Mouse (Mus musculus) left cerebral cortex, postnatal 25 days (tissue): ENCODE results near the gene Uchl4. TPM values are rescaled to one million over a fixed set of nuclear protein-coding genes. Genes with fewer than 3 reads are reported as not detected.

Experiments
- DNase-seq, 2 experiments: peaks; one replicate each; pipeline ENCODE4 v3.0.0; 2022; ENCODE audit warnings: low spot score in 2 of 2, mixed read lengths in 1 of 2
- intact Hi-C: fragments of 180-260 bp; cut with DNase I; formaldehyde crosslinking; loops from one replicate; pipeline ENCODE4 v1.15.1; 2025
- total RNA-seq, 2 experiments: library from RNA; stranded (reverse); gene quantifications; 2 replicates each; pipeline ENCODE4 v1.2.3; 2021

Uchl4 gene
- total RNA-seq, 2 experiments from 2014 or later: 2.1 to 4.6 TPM

DNA sequence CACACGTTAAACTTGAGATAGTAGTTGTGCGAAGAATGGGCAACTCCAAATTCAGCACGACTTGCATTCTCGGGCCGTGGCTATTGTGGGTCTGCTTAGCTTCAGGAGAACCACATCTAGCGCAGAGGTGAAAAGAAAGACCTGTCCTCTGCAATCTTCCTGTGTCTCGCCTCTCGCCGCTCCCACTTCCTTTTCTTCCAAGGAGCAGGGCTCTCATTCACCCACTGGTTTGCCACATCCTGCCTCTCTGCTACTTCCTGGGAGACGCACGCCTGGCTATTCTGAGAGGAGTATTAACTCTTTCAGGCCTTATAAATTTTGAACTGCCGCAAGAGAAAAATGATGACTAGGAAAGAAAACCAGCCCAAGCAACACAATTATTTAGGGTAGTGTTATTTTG lies 7.3 kb upstream of the Uchl4 start:
- DNase-seq: peak in 1 of 2 experiments; percentile 20
- intact Hi-C loops: no loop called here

DNA sequence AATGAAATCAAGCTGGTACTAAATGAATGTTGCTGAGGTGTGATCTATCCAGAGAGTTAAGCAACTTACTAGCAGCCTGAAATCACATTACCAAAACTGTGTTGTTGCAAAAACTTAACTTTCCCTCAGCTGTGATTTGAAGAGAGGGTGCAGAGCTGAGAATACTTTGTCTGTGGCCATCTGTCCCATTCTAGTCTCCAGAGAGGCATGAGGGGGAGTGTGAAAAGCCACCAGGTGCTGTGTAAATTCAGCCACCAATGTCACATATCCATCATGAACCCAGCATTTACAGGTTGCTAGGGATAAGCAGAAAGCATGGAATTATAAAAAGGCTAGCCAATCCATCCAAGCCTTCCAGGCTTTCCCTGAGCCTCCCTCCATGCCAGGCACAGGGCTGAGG lies 6.0 kb upstream of the Uchl4 start:
- peak; percentile 25 to 81 for DNase-seq
- intact Hi-C loops: no loop called here

GRCm38 (mm10) chr9:64231171-64231570 lies 3.8 kb upstream of the Uchl4 start:
- DNase-seq: peak; percentile 22 to 59
- intact Hi-C loops: no loop called here

GRCm38 (mm10) chr9:64231674-64232073 lies 3.3 kb upstream of the Uchl4 start:
- peak; percentile 15 to 58 for DNase-seq
- intact Hi-C loops: no loop called here

DNA sequence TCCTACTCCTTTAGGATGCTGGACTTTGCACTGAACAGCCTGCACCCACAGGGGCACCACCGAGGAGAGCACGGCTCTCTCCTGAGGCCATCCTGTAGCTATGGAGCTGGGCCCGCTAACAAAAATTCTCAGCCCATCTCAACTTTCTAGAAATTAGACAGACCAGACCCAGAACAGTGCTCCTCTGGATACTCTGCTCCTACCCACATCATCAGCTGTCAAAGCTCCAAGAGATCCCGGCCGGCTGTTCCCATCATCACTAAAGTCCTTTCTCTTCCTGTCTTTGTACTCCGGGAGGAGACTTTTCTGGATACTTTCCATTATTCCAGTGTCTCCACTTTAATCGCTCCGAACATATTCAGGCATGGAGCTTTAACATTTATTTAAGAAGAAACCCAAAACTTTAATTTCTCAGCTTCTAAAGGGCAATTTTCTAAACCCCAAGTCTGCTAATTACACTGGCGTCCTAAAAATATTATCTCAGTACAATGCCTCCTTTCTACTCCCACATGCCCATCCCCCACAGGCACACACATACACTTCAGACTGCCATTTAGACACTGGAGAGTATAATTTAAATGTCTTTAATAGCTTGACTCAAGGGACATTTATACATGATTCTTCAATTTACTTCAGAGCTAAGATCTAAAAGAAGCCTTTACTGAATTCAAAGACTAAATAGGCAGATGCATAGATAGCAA lies 2.6 kb upstream of the Uchl4 start:
- intact Hi-C loops: no loop called here
- peak; percentile 14 to 16 for DNase-seq

- intact Hi-C loops: no loop called here
- no peak for DNase-seq
Observed at GRCm38 (mm10) chr9:64233656-64234055, 1.3 kb upstream of the Uchl4 start.

- DNase-seq: no peak
- intact Hi-C loops: no loop called here
Observed at GRCm38 (mm10) chr9:64236056-64236455, 1.1 kb downstream of the Uchl4 start.

GRCm38 (mm10) chr9:64240116-64240515 lies 5.1 kb downstream of the Uchl4 start:
- intact Hi-C loops: no loop called here
- DNase-seq: no peak

DNA sequence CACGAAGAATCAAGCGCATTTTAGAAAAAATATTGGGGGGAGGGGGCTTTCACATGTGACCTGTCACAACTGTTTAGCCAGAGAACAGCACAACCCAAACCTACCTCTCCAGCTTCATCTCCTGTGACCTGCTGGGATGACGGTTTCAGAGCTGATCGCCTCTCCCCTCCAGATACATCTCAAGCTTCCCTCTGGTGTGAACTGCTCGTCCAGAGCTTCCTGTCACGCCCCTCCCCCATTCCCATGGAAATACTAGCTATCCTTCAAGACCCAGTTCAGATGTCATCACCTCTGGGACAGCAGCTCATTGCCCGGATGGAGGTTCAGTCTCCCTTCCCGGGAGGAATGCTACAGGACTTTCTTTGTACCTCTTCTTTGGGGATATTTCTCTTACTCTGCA lies 5.7 kb downstream of the Uchl4 start:
- intact Hi-C loops: no loop called here
- no peak for DNase-seq

DNA sequence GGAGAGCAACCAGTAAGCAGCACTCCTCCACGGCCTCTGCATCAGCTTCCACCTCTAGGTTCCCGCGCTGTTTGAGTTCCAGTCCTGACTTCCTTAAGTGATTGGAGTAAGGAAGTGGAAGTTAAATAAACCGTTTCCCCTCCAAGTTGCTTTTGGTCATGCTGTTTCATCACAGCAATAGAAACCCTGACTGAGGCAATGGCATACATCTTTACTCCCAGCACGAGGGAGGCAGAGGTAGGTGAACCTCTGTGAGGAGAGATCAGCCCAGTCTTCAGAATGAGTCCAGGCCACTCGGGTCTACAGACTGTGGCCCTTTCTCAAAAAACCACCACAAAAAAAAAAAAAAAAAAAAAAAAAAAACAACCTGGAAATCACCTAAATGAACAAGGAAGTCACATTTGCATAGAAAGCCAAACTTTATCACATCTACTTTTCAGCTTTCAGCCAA lies 7.4 kb downstream of the Uchl4 start:
- intact Hi-C loops: no loop called here
- DNase-seq: no peak

DNA sequence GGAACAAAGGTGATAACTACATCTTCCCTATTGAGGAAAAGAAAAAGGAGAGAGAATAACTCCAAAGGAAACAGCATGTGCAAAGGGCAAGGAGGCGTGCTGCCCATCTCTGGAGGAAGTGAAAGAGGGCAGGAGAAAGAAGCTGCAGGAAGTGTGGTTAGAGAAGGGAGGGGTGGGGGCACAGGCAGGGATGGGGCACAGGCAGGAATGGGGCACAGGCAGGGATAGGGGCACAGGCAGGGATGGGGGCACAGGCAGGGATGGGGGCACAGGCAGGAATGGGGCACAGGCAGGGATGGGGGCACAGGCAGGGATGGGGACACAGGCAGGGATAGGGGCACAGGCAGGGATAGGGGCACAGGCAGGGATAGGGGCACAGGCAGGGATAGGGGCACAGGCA lies 14.4 kb downstream of the Uchl4 start:
- intact Hi-C loops: no loop called here
- no peak for DNase-seq

DNA sequence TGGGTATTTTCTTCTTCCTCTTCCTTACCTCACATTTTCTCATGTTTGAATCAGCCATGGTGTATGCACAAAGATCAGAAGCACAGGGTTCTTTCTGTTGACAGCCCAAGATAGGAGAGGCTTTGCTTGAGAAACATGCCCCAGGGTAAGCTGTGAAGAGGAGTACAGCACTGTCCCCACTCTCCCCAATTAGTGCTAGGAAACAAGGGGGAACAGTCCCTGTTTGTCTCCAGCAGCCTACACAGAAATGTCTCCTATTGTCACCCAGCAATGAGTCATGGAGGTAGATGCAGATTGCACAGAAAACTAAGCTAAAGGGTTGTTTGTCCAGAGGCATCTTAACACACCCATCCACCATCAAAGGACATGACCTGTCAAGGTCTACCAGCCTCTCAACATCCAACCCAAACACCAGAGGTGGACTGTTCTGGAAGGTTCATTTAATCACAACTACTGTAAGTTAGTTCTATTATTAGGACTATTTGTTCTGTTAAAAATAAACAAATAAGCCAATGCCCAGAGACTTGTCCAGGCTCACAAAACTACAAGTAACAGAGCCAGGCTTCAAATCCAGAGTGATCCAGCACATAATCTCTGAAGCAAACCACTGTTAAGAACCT lies 15.2 kb downstream of the Uchl4 start:
- no peak for DNase-seq
- intact Hi-C loops: no loop called here

- peak in 1 of 2 experiments; percentile 22 for DNase-seq
- intact Hi-C loops: loop anchor here (1.0 to 2.0 kb wide), 2 partner anchors 30 to 73 kb away; partner anchors contain the start of gene Snapc5
Observed at GRCm38 (mm10) chr9:64252591-64253020, 17.6 kb downstream of the Uchl4 start.

- DNase-seq: peak; percentile 99 to 100
- intact Hi-C loops: loop anchor here (1.0 to 2.0 kb wide), 2 partner anchors 30 to 74 kb away; partner anchors contain the start of gene Snapc5
Observed at GRCm38 (mm10) chr9:64253021-64253904, 18.3 kb downstream of the Uchl4 start, which contains the start of gene Map2k1. TSS of gene Map2k1 (minus strand) at chr9:64253631.

DNA sequence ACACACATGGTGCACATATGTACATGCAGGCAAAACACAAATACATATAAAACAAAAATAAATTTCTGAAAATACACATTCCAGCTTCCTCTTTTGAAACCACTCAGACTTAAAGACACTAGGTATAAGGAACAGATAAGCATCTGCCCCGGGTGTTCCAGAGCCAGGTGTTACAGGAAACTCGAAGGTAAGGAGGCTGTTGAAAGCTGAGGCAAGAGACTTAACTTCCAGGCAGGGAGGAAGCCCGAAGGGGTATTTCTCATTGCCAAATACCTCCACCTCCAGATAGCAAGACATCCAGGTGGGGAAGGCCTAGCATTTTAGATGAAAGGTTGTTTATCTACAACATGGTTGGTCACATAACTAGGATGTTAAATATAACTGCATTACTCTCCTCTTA lies 20.4 kb downstream of the Uchl4 start:
- intact Hi-C loops: no loop called here
- no peak for DNase-seq

DNA sequence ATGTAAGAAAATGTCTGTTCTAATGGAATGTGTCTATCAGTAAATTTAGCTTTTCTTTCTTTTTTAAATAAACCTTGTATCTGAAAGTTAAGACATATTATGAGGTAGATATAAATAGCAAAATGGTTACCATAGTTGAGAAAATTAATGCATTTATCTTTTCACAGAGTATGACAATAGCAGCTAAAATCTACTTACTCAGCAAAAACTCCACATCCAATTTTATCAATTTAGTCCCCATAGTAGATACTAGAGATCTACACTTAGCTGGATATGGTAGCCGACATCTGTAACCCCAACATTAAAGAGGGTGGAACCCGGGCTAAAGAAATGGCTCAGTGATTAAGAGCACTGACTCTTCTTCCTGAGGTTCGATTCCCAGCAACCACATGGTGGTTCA lies 21.2 kb downstream of the Uchl4 start:
- intact Hi-C loops: no loop called here
- DNase-seq: no peak

GRCm38 (mm10) chr9:64259906-64260305 lies 24.9 kb downstream of the Uchl4 start:
- intact Hi-C loops: no loop called here
- DNase-seq: no peak

DNA sequence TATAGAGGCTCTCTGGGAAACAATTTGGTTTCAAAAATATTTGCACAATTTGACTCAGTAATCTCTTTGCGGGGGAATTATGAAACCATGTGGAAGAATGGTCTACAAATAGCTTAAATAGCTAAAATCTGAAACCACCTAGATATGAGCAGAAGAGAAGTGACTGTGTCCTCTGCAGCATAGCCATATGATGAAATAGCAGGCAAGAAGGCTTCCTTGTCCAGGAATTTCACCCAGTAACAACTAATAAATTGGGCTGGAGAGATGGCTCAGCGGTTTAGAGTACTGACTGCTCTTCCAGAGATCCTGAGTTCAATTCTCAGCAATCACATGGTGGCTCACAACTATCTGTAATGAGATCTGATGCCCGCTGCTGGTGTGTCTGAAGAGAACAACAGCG lies 26.0 kb downstream of the Uchl4 start:
- DNase-seq: peak in 1 of 2 experiments; percentile 37
- intact Hi-C loops: no loop called here

DNA sequence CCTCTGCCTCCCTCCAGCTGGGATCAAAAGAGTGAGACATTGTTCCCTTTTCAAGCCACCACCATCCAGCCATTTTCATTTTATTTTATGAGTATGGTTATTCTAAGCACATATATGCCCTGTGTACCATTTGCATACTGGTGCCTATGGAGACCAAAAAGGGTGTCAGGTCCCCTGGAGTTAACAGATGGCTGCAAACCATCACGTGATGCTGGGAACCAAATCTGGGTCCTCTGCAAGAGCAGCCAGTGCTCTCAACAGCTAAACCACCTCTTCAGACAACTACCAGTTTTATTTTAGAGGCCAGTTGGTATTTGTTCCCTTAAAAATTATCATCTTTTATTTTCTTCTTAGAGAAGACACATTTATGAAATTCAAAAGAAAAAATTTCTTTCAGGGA lies 29.8 kb downstream of the Uchl4 start:
- peak in 1 of 2 experiments; percentile 80 for DNase-seq
- intact Hi-C loops: no loop called here

DNA sequence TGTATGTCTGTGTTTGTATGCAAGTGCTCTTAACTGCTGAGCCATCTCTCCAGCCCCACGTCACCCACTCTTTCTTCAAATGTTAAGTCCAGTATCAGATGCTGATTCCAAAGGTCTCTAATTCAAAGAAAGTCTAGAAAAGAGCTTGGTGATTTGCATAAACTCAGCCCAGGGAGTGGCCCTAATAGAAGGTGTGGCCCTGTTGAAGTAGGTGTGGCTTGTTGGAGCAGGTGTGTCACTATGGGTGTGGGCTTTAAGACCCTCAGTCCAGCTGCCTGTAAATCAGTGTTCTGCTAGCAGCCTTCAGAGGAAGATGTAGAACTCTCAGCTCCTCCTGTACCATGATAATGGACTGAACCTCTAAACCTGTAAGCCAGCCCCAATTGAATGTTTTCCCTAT lies 32.2 kb downstream of the Uchl4 start:
- intact Hi-C loops: no loop called here
- no peak for DNase-seq
